Mouse (Mus musculus) layer of hippocampus, adult 2 months (tissue): ENCODE results near the gene Sirt1. TPM values are rescaled to one million over a fixed set of nuclear protein-coding genes. Genes with fewer than 3 reads are reported as not detected.
"Not testable (repeated sequence)": the region's sequence is repeated elsewhere in the genome, so short reads cannot be mapped to it uniquely, and the experiment has no call there.

ENCODE experiments used
- DNase-seq, 2 experiments: peaks; one replicate each; pipeline ENCODE4 v3.0.0; 2022; ENCODE audit warnings: low spot score in 2 of 2
- H3K27ac ChIP-seq: fragments of 200-600 bp; 2 replicates; pipeline ENCODE4 v1.8.1; 2022
- H3K4me3 ChIP-seq: fragments of 200-600 bp; 2 replicates; pipeline ENCODE4 v1.8.1; 2022; ENCODE audit warnings: mild to moderate bottlenecking
- CTCF ChIP-seq: fragments of 200-600 bp; conservative IDR thresholded peaks from 2 replicates; pipeline ENCODE4 v1.8.1; 2022; ENCODE audit warnings: antibody characterized with exemption, mild to moderate bottlenecking, moderate library complexity
- total RNA-seq, 2 experiments: library from RNA; stranded (reverse); gene quantifications; 2 replicates each; pipeline ENCODE4 v1.2.3; 2021

Sirt1 gene
- total RNA-seq, 2 experiments from 2014 or later: 11.7 to 15.9 TPM

- peak; percentile 83 for TF ChIP-seq CTCF
- peak; percentile 84 to 92 for DNase-seq
- H3K4me3 ChIP-seq: peak within 1 kb of the TSS; percentile 76
- peak within 1 kb of the TSS; percentile 91 for H3K27ac ChIP-seq
Observed at GRCm38 (mm10) chr10:63382372-63383279, 1.1 kb upstream of the Sirt1 start, which contains the start of gene Dnajc12. Dnajc12 (plus strand) TSS chr10:63382443.

GRCm38 (mm10) chr10:63378948-63379680 is 2.4 kb downstream of the Sirt1 start:
- DNase-seq: no peak
- no peak overlapping the region for H3K4me3 ChIP-seq
- H3K27ac ChIP-seq: no peak overlapping the region
- TF ChIP-seq CTCF: no peak

GRCm38 (mm10) chr10:63377468-63377867 is 4.0 kb downstream of the Sirt1 start:
- no peak overlapping the region for H3K27ac ChIP-seq
- peak; percentile 96 for TF ChIP-seq CTCF
- H3K4me3 ChIP-seq: no peak overlapping the region
- peak; percentile 63 to 64 for DNase-seq

- DNase-seq: no peak
- H3K27ac ChIP-seq: no peak overlapping the region
- no peak for TF ChIP-seq CTCF
- no peak overlapping the region for H3K4me3 ChIP-seq
Observed at GRCm38 (mm10) chr10:63376303-63376702, 5.2 kb downstream of the Sirt1 start.

GRCm38 (mm10) chr10:63368041-63368440 is 13.5 kb downstream of the Sirt1 start:
- H3K27ac ChIP-seq: no peak overlapping the region
- no peak overlapping the region for H3K4me3 ChIP-seq
- no peak for TF ChIP-seq CTCF
- no peak for DNase-seq

- DNase-seq: no peak
- Histone ChIP-seq H3K27ac (no peak overlapping the region), H3K4me3 (no peak overlapping the region)
- no peak for TF ChIP-seq CTCF
Observed at GRCm38 (mm10) chr10:63367386-63367785, 14.1 kb downstream of the Sirt1 start.

- no peak for TF ChIP-seq CTCF
- no peak for DNase-seq
Observed at GRCm38 (mm10) chr10:63365918-63366455, 15.5 kb downstream of the Sirt1 start.

GRCm38 (mm10) chr10:63360502-63360901 is 21.0 kb downstream of the Sirt1 start:
- Histone ChIP-seq H3K4me3 (no peak overlapping the region), H3K27ac (no peak overlapping the region)
- no peak for TF ChIP-seq CTCF
- no peak for DNase-seq

More at GRCm38 (mm10) chr10:63365918-63366455, 15.5 kb downstream of the Sirt1 start:
- H3K27ac ChIP-seq: no peak overlapping the region
- H3K4me3 ChIP-seq: no peak overlapping the region

GRCm38 (mm10) chr10:63352111-63352510 is 29.4 kb downstream of the Sirt1 start:
- no peak for TF ChIP-seq CTCF
- Histone ChIP-seq H3K4me3 (no peak overlapping the region), H3K27ac (no peak overlapping the region)
- DNase-seq: peak in 1 of 2 experiments; percentile 27

GRCm38 (mm10) chr10:63351099-63351498 is 30.4 kb downstream of the Sirt1 start:
- H3K27ac ChIP-seq, H3K4me3 ChIP-seq, DNase-seq: not testable (repeated sequence)

- Histone ChIP-seq H3K27ac (no peak overlapping the region), H3K4me3 (no peak overlapping the region)
- TF ChIP-seq CTCF: no peak
- no peak for DNase-seq
Observed at GRCm38 (mm10) chr10:63350666-63351065, 30.8 kb downstream of the Sirt1 start.

GRCm38 (mm10) chr10:63348291-63348690 is 33.2 kb downstream of the Sirt1 start:
- H3K4me3 ChIP-seq: no peak overlapping the region
- DNase-seq: no peak
- no peak overlapping the region for H3K27ac ChIP-seq
- TF ChIP-seq CTCF: no peak

GRCm38 (mm10) chr10:63344751-63345150 is 36.8 kb downstream of the Sirt1 start:
- DNase-seq: no peak
- Histone ChIP-seq H3K27ac (no peak overlapping the region), H3K4me3 (no peak overlapping the region)
- TF ChIP-seq CTCF: no peak
